Mouse (Mus musculus) stomach, postnatal 0 days (tissue): Measurements from ENCODE around the gene Rhof.

ENCODE experiments used
- CTCF ChIP-seq: IDR thresholded peaks from 2 replicates; pipeline ENCODE4 v1.5.1; 2016; ENCODE audit warnings: antibody characterized with exemption, low read depth, mild to moderate bottlenecking, moderate library complexity
- EP300 ChIP-seq: optimal IDR thresholded peaks from 2 replicates; pipeline ENCODE3; 2016; ENCODE audit warnings: antibody characterized with exemption

- TF ChIP-seq CTCF (no peak), EP300 (no peak)
Measured at GRCm38 (mm10) chr5:123152901-123153300, 20.4 kb upstream of the Rhof start.
